Mouse (Mus musculus): ENCODE data around the gene Sp140.
"Not testable (repeated sequence)": the region's sequence is repeated elsewhere in the genome, so short reads cannot be mapped to it uniquely, and the experiment has no call there.

DNA sequence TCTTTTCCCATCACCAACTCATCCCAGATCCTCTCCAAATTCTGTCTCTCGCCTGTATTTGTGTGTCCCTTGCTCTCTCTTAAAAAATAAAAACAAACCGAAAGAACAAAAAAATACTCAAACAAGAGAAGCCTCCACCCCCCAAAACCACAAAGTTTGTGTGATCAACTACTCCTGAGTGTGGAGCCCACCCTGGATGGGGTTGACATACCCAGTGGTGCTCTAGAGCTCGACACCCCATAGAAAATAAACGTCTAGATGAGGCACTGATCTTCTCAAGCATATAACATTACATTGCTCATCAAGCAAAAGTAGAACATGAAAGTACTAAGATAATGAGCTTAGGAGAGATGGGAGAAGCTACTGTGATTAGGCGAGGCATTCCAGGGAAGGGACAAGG is 17.0 kb downstream of the Sp140 start:
- TF ChIP-seq CTCF (IDR thresholded peaks at IDR 0.05; ENCODE audit: low read depth, low read length); POLR2A (IDR thresholded peaks at IDR 0.05; ENCODE audit: insufficient read depth, low read length); EP300 (IDR thresholded peaks at IDR 0.05; ENCODE audit: insufficient read depth, low read depth, low read length): not testable (repeated sequence)
